Mouse (Mus musculus) erythroblast, embryonic 14.5 days (primary cell): Measurements from ENCODE around the gene Olfr1413.

Source experiments
- GATA1 ChIP-seq: IDR thresholded peaks from 2 replicates; pipeline ENCODE4 v1.6.1; 2012; ENCODE audit warnings: low read length, inconsistent platforms, mixed read lengths
- TAL1 ChIP-seq: IDR thresholded peaks from 3 replicates; pipeline ENCODE4 v1.6.1; 2012; ENCODE audit warnings: low read length, inconsistent platforms, mixed read lengths

DNA sequence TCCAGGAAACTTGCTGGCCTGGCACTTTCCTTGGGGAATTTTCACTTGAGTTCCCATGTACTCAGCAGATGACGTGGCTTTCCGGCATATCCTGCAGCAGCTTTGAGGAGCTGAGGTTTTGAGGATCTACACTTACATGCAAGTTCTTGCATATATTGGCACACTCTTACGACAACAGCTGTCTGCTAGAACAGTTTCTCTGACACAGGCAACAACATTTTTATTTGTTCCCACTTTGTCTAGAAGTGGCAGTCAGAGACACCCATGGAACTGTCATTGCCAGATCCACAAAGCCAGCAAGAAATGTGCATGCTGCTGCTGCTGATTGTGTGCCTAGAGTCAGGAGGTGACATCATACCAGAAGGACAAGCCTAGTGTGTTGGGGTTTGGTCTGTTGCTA lies 47.4 kb upstream of the Olfr1413 start:
- no peak for TF ChIP-seq GATA1
- TF ChIP-seq TAL1: no peak
